Mouse (Mus musculus) cerebellum, adult 8-10 months (tissue): Measurements from ENCODE around the gene Abcb9.

Experiments
- DNase-seq: peaks from one replicate; pipeline ENCODE4 v3.0.0; 2022

Abcb9 gene

DNA sequence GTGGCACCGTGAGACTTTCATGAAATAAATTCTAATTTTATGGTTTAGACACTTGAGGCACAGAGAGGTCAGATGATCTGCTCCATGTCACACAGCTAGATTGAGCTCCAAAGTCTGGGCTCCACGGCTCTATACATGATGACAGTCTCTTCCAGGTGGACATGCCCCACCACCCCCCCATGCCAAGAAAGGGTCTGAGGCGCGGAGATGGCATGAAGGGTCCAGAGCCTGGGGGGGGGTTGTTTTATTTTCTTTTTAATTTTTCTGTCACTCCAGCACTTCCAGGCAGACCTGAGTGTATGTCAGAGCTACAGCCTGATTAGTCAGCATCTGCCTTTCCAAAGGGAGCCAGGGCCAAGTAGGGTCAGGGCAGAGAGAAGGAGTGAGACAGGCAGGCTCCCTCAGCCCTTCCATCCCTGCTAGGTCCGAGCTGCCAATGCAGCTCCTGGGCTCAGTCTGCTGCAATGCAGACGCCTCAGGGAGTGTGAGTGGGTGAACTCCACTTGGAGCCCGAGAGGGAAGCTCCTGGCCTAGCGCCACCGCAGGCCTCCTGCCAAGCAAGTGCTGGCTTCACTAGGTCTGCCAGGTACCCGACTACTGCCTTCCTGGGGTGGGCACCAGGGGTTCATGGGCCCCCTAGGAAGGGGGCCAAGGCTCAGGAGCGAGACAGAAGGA, 2.3 kb downstream of the Abcb9 start:
- peak; percentile 77 for DNase-seq

- DNase-seq = no peak
Observed at GRCm38 (mm10) chr5:124091951-124092406, 3.6 kb downstream of the Abcb9 start.

- no peak for DNase-seq
Observed at GRCm38 (mm10) chr5:124089868-124090267, 5.7 kb downstream of the Abcb9 start.

DNA sequence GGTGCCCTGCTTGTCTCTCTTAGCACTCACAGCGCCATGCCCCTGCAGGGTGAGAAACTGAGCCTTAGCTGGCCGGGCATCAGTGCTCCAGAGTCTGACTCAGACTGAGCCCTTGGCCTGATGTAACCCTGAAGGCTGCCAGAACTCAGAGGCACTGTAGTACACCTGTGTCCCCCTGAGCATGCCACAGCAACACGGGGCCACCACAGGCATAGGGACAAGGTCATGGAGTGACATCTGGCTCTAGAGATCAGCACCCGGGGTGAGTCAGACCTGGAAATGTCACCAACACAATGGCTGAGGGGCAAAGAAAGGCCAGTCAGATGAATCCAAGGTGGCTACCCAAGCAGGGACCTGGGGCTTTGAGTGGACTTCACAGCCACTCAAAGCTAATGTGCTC, 8.7 kb downstream of the Abcb9 start:
- DNase-seq = no peak

DNA sequence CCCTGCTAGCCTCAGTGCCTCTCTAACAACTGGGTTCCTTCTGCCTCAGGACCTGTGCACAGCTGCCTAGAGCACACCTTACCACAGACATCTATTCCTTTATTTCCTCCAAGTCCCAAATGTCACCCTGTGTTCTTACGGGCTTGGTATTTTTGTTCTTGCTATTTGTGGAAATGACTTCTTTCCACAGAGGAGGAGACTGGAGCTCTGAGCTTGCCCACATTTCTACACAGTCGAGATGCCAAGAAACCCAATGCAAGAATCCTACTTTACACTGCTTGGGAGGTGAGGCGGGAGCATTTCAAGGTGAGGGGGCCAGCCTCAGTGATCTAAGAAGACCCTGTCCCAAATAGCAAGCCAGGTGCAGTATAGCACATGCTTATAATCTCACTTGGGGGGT, 10.1 kb downstream of the Abcb9 start:
- DNase-seq = no peak

DNA sequence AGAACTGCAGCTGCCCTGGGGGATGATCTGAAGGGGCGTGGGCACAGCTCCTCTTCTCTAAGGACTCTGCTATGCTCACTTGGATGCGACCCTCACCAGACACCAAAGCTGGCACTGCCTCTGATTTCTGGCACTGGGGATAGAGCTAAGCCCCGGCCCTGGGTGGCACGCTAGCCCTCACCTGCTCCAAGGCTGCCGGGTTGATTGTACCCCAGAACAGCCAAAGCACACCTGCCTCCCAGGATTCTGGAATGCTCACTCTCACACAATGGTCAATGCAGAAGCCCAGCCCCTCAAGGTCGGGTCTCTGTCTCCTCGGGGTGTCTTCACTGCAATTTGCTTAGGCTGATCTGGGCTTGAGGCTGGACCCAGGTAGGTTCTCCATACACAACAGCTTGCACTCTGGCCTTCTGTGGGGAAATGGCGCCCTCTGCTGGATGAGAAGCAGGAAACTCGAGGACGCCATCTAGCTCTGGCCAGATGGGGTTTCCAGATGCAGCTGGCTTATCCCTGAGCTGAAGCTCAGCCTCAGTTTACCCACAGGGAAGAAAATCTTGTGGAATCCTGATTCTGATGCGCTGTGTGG, 10.9 kb downstream of the Abcb9 start:
- peak; percentile 82 for DNase-seq

GRCm38 (mm10) chr5:124083850-124084587, 11.6 kb downstream of the Abcb9 start:
- DNase-seq = no peak

GRCm38 (mm10) chr5:124082941-124083688, 12.5 kb downstream of the Abcb9 start:
- no peak for DNase-seq

GRCm38 (mm10) chr5:124082447-124082846, 13.2 kb downstream of the Abcb9 start:
- DNase-seq = no peak

DNA sequence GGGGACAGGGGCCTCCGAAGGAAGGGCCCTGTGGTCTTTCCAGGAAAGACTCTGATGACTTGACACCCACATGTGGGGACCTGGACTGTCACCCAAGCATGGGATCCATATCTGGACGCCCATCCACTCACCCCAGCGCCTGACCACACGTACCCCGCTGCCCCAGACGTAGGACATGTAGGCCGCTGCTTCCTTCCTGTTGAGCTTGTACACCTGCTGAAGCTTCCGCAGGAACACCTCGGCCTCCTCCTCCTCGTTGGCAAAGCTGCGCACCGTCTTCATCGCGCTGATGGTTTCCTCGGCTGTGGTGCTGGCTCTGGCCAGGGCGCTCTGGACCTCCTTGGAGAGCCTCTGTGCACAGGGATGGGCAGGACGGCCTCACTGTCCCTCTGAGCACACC, 15.7 kb downstream of the Abcb9 start:
- DNase-seq = no peak

- DNase-seq = no peak
Observed at GRCm38 (mm10) chr5:124078794-124079416, 16.7 kb downstream of the Abcb9 start.

DNA sequence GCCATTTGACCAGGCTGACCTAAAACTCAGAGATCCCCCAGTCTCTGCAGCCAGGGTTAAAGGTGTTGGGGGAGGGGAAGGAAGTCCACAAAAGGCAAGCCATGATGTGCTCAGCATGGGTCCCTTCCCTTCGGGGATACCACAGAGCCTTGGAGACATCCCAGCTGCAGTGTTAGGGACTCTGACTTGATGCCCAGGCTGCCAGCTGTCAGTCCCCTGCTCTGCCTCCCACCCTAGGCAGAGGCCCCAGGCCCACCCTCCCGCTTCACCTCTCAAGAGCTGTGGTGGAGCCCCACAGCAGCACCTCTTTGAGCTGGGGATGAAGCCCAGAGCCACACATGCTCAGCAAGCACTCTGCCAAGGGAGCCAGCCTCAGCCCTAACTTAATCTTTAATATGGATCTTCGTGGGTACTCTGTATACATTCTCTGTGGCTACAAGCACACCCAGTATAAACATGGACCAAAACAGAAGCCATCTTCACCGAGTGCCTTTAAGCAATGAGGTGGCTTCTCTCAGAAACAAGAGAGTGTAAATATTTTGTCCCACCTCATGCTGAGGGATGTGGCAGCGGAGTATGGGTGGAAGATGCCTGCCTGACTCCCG, 17.6 kb downstream of the Abcb9 start:
- DNase-seq = no peak

- no peak for DNase-seq
Observed at GRCm38 (mm10) chr5:124077241-124077640, 18.4 kb downstream of the Abcb9 start.

DNA sequence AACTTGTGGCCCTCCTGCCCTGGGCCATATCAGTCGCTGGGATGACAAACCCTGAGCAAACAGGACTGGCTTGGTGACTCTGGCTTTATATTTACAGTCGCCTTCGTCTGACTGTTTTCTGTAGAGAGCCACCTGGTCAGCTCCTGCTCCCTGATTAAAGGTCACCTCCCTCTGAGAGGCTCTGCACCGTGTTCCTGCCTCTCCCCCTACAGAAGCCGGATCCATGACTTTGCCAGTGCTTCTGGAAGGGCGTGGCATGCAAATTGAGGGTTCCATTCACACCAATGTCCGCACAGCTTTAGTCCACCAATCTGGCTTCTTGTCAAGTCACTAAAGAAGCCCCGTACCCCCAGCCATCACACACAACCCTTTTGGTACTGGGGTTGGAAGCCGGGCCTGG, 19.0 kb downstream of the Abcb9 start:
- DNase-seq = no peak

DNA sequence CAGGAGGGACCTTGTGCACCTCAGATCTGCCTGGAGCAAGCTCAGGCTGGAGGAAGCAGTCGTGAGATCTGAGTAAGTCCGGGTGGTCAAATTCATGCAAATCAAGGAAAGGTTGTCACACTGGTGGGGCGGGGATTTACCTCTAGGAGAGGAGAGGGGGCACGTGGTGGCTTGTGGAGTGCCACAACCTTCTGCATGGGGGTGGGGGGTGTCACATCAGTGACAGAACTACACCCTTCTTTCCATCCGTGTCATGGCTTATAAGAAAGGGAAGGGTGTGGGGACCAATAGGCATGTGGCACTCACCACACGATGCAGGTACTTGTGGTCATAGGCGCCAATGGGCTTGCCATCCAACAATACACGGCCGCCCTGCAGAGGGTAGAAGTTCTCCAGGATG, 19.9 kb downstream of the Abcb9 start:
- DNase-seq = no peak

DNA sequence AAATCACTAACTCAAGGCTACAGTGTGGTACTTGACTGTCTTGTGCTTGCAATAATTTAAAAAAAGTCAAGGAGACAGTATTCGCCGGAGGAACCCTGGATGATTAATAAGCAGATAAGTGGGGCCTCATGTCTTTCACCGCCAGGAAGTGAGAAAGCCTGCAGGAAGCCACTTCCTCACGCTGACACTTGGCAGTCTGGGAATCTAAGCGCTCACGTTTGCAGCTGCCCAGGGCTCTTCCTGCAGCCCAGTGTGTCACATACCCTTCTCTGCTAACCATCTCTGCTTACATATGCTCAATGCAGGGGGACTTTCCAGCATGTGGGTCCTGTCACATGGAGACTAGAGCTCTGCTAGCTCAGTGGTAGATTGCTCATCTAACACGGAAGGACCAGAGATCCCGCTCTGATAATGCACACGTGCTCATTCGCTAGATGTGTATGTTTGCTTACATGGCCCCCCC, 20.7 kb downstream of the Abcb9 start:
- DNase-seq = no peak

- DNase-seq = no peak
Observed at GRCm38 (mm10) chr5:124073682-124074081, 21.9 kb downstream of the Abcb9 start.

GRCm38 (mm10) chr5:124069657-124070056, 25.9 kb downstream of the Abcb9 start:
- DNase-seq = no peak

- no peak for DNase-seq
Observed at GRCm38 (mm10) chr5:124062037-124062824, 33.4 kb downstream of the Abcb9 start.

- no peak for DNase-seq
Observed at GRCm38 (mm10) chr5:124059677-124060076, 35.9 kb downstream of the Abcb9 start.

GRCm38 (mm10) chr5:124058749-124059148, 36.8 kb downstream of the Abcb9 start:
- DNase-seq = no peak

- DNase-seq = no peak
Observed at GRCm38 (mm10) chr5:124056956-124057355, 38.6 kb downstream of the Abcb9 start.
